Comparison of ENCODE assay signal across 8 mouse cellular contexts in the genomic region with DNA sequence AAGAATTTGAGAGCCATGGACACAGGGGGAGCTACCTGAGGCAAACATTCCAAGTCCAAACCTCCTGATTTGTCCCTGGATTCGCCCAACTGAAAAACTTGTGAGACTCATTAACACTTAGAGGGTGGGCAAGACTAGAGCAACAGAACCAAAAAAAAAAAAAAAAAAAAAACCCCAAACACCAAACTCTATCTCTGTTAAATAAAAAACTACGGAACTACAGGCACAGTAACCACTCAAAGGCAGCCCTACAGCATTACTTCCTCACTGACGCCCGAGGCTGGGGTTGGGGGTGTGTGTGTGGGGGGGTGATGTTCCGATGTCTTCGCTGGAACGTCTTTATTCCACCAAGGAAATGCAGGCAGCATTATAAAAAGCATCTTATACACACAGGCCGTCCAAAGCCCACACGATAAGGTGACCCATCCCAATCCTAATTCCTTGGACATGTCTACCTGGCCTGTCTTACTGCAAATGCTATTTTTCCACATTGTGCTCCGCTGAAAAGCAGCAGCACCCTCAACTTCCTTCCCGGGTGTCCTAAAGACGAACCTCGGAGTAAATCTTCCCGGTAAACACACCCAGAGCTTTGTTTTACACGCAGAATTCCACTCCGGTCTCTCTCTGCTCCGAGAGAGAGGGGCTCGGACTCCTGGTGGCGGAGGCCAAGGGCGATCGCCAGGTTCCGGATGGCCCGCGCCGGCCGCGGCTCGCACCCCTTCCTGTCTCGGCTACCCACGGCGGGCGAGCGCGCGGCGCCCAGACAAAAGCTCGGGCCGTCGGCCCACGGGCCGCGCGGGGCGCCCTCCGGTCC. TPM values are rescaled to one million over a fixed set of nuclear protein-coding genes. Genes with fewer than 3 reads are reported as not detected.
DNase-seq lines count a peak whose midpoint lies in the region; ATAC-seq and TF ChIP-seq lines count a peak whose summit lies in the region.

No protein-coding gene starts in this region.

- H3K27ac ChIP-seq in embryonic facial prominence, embryonic 15.5 days (replicated peaks), result peak overlapping the region; percentile 93
- H3K27ac ChIP-seq in hindbrain, postnatal 0 days, result peak overlapping the region; percentile 93

- under 1% methylated on average over 45 of the region's 45 CpGs for WGBS in embryonic facial prominence, embryonic 15.5 days
- 2% methylated on average over 42 of the region's 45 CpGs for WGBS in hindbrain, postnatal 0 days

- H3K27me3 ChIP-seq in G1E (ENCODE audit: insufficient read depth, low read length), result peaks cover 10% of the 10 kb centered on the region
- no peaks in the 10 kb centered on the region for H3K27me3 ChIP-seq in embryonic facial prominence, embryonic 15.5 days
- no peaks in the 10 kb centered on the region for H3K27me3 ChIP-seq in hindbrain, postnatal 0 days (ENCODE audit: insufficient read depth, low read length)

- peak overlapping the region; percentile 87 for H3K9ac ChIP-seq in embryonic facial prominence, embryonic 15.5 days
- peak overlapping the region; percentile 84 for H3K9ac ChIP-seq in hindbrain, postnatal 0 days (replicated peaks; ENCODE audit: low read length)

- no peaks in the 10 kb centered on the region for H3K9me3 ChIP-seq in G1E (replicated peaks)
- no peaks in the 10 kb centered on the region for H3K9me3 ChIP-seq in embryonic facial prominence, embryonic 15.5 days (replicated peaks)
- no peaks in the 10 kb centered on the region for H3K9me3 ChIP-seq in hindbrain, postnatal 0 days (ENCODE audit: low read length)

- H3K36me3 ChIP-seq in G1E (replicated peaks), result peaks cover 4% of the 10 kb centered on the region
- no peaks in the 10 kb centered on the region for H3K36me3 ChIP-seq in embryonic facial prominence, embryonic 15.5 days
- no peaks in the 10 kb centered on the region for H3K36me3 ChIP-seq in hindbrain, postnatal 0 days (ENCODE audit: insufficient read depth, low read length)

- ATAC-seq in G1E (ENCODE audit: extremely low read depth, insufficient number of reproducible peaks, low FRiP score, poor library complexity, severe bottlenecking), result no peak
- ATAC-seq in embryonic facial prominence, embryonic 15.5 days (ENCODE audit: insufficient number of reproducible peaks, low FRiP score, low TSS enrichment, low read depth), result no peak
- no peak for ATAC-seq in hindbrain, postnatal 0 days

- peak; percentile 47 to 48 for DNase-seq in cerebellum, postnatal 25 days
- no peak for DNase-seq in cerebellum, adult 11 months
- DNase-seq in G1E (ENCODE audit: low spot score), result no peak
- peak; percentile 30 for DNase-seq in hindbrain, postnatal 0 days (ENCODE audit: low spot score)
- DNase-seq in lung, postnatal 10 days, result peak; percentile 33
- DNase-seq in spleen, postnatal 36 days (ENCODE audit: low spot score in 2 of 2), result peak; percentile 35 to 43
- DNase-seq in testis, postnatal 14 days (ENCODE audit: low spot score), result no peak

- peak overlapping the region; percentile 83 for H3K4me2 ChIP-seq in embryonic facial prominence, embryonic 15.5 days (replicated peaks)
- peak overlapping the region; percentile 90 for H3K4me2 ChIP-seq in hindbrain, postnatal 0 days (ENCODE audit: low read depth, low read length)

- H3K4me1 ChIP-seq in G1E (ENCODE audit: insufficient read depth, low read depth, low read length), result peaks cover 34% of the 10 kb centered on the region
- peaks cover 27% of the 10 kb centered on the region for H3K4me1 ChIP-seq in embryonic facial prominence, embryonic 15.5 days
- H3K4me1 ChIP-seq in hindbrain, postnatal 0 days (ENCODE audit: insufficient read depth, low read length), result peaks cover 8% of the 10 kb centered on the region; the same call in 1 of the 2 replicates

- peak overlapping the region; percentile 75 for H3K4me3 ChIP-seq in G1E (ENCODE audit: low read depth, low read length)
- peak overlapping the region; percentile 83 for H3K4me3 ChIP-seq in embryonic facial prominence, embryonic 15.5 days (replicated peaks)
- peak overlapping the region; percentile 86 for H3K4me3 ChIP-seq in hindbrain, postnatal 0 days (ENCODE audit: low read length)

- no peak for TF ChIP-seq CTCF in G1E (IDR thresholded peaks at IDR 0.05; ENCODE audit: low read depth, low read length)
- no peak for TF ChIP-seq CTCF in hindbrain, postnatal 0 days (IDR thresholded peaks at IDR 0.05; ENCODE audit: low read depth)

RNA-seq across cellular contexts. Expression of a gene that starts 49.3 kb away (rescaled TPM):
- total RNA-seq in G1E (2014; fragmentation: Nextera tagmentation) (12.9 and 13.4 TPM in 2 replicates), G1E (2017) (23.8 and 26.7 TPM in 2 replicates)
- 10.7 and 18.6 TPM in 2 replicates for polyA plus RNA-seq in G1E (2012)
- 32.0 and 36.0 TPM in 2 replicates for polyA plus RNA-seq in embryonic facial prominence, embryonic 15.5 days (2015; fragmentation: Nextera tagmentation; extraction: Ambion mirVana)
- total RNA-seq in hindbrain, postnatal 0 days (2014; rRNA removed), result 23.8 and 37.2 TPM in 2 replicates
- 43.0 and 46.2 TPM in 2 replicates for polyA plus RNA-seq in hindbrain, postnatal 0 days (2015; fragmentation: Nextera tagmentation; extraction: Ambion mirVana)

Comparison
In these comparisons a context has a peak if more than half of its experiments do, and no peak if none do; other contexts are left out.
1. DNase-seq: peak in cerebellum, postnatal 25 days (2 of 2), hindbrain, postnatal 0 days (single experiment), lung, postnatal 10 days (single experiment) and spleen, postnatal 36 days (2 of 2); none in cerebellum, adult 11 months (single experiment), G1E (single experiment) and testis, postnatal 14 days (single experiment).
2. Peak in every context shown above with its lines, with median percentiles within 50 percentile points of each other: H3K4me3 ChIP-seq.